Mouse (Mus musculus) limb, embryonic 11.5 days (tissue): ENCODE results near the gene Naa15. TPM values are rescaled to one million over a fixed set of nuclear protein-coding genes. Genes with fewer than 3 reads are reported as not detected.

Source experiments
- ATAC-seq: fragments of 200-750 bp; cut with Nextera tagmentation; 2 replicates; pipeline ENCODE4 v1.8.0; 2017; ENCODE audit warnings: low read depth; ENCODE audit not compliant: insufficient number of reproducible peaks, low FRiP score, low TSS enrichment
- DNase-seq: peaks from one replicate; pipeline ENCODE4 v3.0.0-alpha.2; 2015; ENCODE audit warnings: low spot score
- H3K27ac ChIP-seq: fragments of 300-500 bp; sonication (generic); replicated peaks from 2 replicates; pipeline ENCODE4 v1.5.1; 2014; ENCODE audit warnings: low read depth, mild to moderate bottlenecking, low read length
- H3K27me3 ChIP-seq: fragments of 300-500 bp; sonication (generic); 2 replicates; pipeline ENCODE4 v1.6.1; 2014; ENCODE audit warnings: mild to moderate bottlenecking, low read length, mixed read lengths; ENCODE audit not compliant: control insufficient read depth, insufficient read depth
- H3K36me3 ChIP-seq: fragments of 300-500 bp; sonication (generic); 2 replicates; pipeline ENCODE4 v1.6.1; 2014; ENCODE audit warnings: mild to moderate bottlenecking, low read length, moderate library complexity, mixed read lengths; ENCODE audit not compliant: control insufficient read depth, insufficient read depth
- H3K4me1 ChIP-seq: fragments of 300-500 bp; sonication (generic); 2 replicates; pipeline ENCODE4 v1.6.1; 2014; ENCODE audit warnings: low read length, mixed read lengths; ENCODE audit not compliant: control insufficient read depth, insufficient read depth
- H3K4me2 ChIP-seq: fragments of 300-500 bp; sonication (generic); 2 replicates; pipeline ENCODE4 v1.6.1; 2014; ENCODE audit warnings: low read depth, mild to moderate bottlenecking, moderate library complexity; ENCODE audit not compliant: severe bottlenecking
- H3K4me3 ChIP-seq: fragments of 300-500 bp; sonication (generic); 2 replicates; pipeline ENCODE4 v1.5.1; 2014; ENCODE audit warnings: low read depth, low read length
- H3K9ac ChIP-seq: fragments of 300-500 bp; sonication (generic); 2 replicates; pipeline ENCODE4 v1.6.1; 2014; ENCODE audit warnings: mild to moderate bottlenecking, low read length
- H3K9me3 ChIP-seq: fragments of 300-500 bp; sonication (generic); 2 replicates; pipeline ENCODE4 v1.6.1; 2016; ENCODE audit warnings: low read length; ENCODE audit not compliant: control insufficient read depth
- WGBS: fragments of 180-500 bp; shearing (Covaris S2); extraction: QIAGEN DNeasy Blood & Tissue Kit; methylation state at CpG from one replicate; pipeline ENCODE4 v1.1.7; 2014; 5-methylcytosine and 5-hydroxymethylcytosine counted together
- polyA plus RNA-seq: library from polyadenylated mRNA; unstranded; fragments of >200 nt; fragmentation: Nextera tagmentation; extraction: Ambion mirVana; gene quantifications from 2 replicates; pipeline ENCODE4 v1.2.1, GENCODE M21; 2014

Naa15 gene
- polyA plus RNA-seq, 1 experiment from 2014 or later: 52.0 TPM

DNA sequence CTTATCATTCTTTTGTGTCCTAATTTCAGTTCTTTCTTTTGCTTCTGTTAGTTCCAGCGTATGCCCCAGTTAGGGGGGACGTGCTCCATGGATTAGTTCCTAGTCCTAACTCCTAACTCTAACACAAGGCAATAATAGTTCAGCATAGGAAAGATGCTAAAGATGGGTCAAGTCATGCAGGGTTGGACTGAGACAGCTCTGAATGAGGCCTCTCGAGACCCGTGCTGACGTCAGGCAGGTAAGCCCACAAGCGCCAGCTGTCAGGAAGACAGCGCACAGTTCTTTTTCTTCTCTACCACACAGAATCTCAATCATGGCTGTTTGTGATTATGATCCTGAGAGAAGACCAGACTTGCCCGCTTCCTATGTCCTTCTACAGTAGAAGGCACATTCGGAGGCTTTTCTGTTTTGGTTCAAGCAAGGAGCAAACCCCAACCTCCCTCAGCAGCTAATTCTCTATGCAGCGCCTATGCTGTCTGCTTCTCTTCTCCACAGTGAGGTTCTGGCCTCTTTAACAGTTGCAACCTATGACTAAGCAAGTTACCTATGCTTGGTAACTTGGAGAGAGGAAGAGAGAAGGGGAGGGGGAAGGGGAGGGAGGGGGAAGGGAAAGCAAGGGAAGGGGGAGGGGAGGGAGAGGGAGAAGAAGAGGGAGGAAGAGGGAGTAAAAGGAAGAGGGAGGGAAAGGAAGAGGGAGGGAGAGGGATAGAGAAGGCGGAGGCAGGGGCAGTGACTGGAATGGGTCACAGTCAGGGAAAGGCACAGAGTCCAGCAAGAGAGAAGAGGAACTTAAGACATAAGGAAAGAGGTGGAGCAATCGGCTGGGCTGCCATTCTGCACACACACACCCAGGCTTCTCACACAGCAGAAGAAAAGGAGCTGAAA, 103.2 kb downstream of the Naa15 start:
- Histone ChIP-seq H3K9ac (no peak overlapping the region), H3K27ac (no peak overlapping the region), H3K4me1 (peaks cover 7% of the 10 kb centered on the region; the same call in 1 of the 2 replicates), H3K27me3 (no peaks in the 10 kb centered on the region), H3K36me3 (peaks cover 3% of the 10 kb centered on the region), H3K4me3 (no peak overlapping the region), H3K9me3 (no peaks in the 10 kb centered on the region), H3K4me2 (no peak overlapping the region)
- WGBS: 78% methylated on average over 12 of the region's 12 CpGs
- ATAC-seq (no peak), DNase-seq (no peak)

- Histone ChIP-seq H3K36me3 (peaks cover 3% of the 10 kb centered on the region), H3K27me3 (no peaks in the 10 kb centered on the region), H3K4me3 (no peak overlapping the region), H3K9me3 (no peaks in the 10 kb centered on the region), H3K4me1 (peaks cover 7% of the 10 kb centered on the region; the same call in 1 of the 2 replicates), H3K9ac (no peak overlapping the region), H3K4me2 (no peak overlapping the region), H3K27ac (no peak overlapping the region)
- 64% methylated on average over 8 of the region's 8 CpGs for WGBS
- DNase-seq: no peak
- no peak for ATAC-seq
Observed at GRCm38 (mm10) chr3:51518763-51519121, 103.8 kb downstream of the Naa15 start.

DNA sequence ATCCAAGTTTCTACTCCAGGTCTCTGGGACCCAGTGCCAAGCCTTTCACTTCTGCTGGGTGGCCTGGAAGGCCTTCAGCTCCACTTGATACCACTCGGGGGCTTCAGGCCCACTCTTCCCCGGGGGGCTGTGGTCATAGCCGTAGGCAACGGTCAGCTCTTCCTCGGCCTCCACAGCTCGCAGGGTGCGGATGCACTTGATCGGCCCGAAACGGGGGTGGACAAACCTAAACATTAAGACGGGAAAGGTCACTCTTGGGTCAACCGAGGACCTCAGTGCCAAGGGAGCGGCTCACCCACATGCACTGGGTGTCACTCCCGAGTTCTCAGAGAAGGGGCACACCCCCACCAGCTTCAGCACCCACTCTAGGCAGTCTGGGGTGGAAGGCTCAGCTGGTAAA, 106.3 kb downstream of the Naa15 start:
- DNase-seq: no peak
- no peak for ATAC-seq
- Histone ChIP-seq H3K9me3 (no peaks in the 10 kb centered on the region), H3K27me3 (no peaks in the 10 kb centered on the region), H3K4me1 (peaks cover 7% of the 10 kb centered on the region; the same call in 1 of the 2 replicates), H3K27ac (no peak overlapping the region), H3K4me3 (no peak overlapping the region), H3K36me3 (peaks cover 3% of the 10 kb centered on the region), H3K4me2 (no peak overlapping the region), H3K9ac (no peak overlapping the region)
- 92% methylated on average over 14 of the region's 14 CpGs for WGBS

GRCm38 (mm10) chr3:51525186-51525785, 110.3 kb downstream of the Naa15 start:
- 85% methylated on average over 16 of the region's 16 CpGs for WGBS

More at GRCm38 (mm10) chr3:51525186-51525785, 110.3 kb downstream of the Naa15 start:
- no peak overlapping the region for H3K9ac ChIP-seq
- DNase-seq (no peak), ATAC-seq (no peak)
- no peak overlapping the region for H3K4me2 ChIP-seq
- peaks cover 5% of the 10 kb centered on the region for H3K36me3 ChIP-seq
- no peaks in the 10 kb centered on the region for H3K27me3 ChIP-seq
- no peak overlapping the region for H3K4me3 ChIP-seq
- H3K9me3 ChIP-seq: no peaks in the 10 kb centered on the region
- no peaks in the 10 kb centered on the region for H3K4me1 ChIP-seq
- H3K27ac ChIP-seq: no peak overlapping the region

Other genes with a start within 250 kb of the Naa15 start
- 14.0 and 14.1 TPM in 2 replicates for gene Noct, start 190.7 kb upstream of the Naa15 start, polyA plus RNA-seq
- gene Elf2, start 74.5 kb upstream of the Naa15 start, polyA plus RNA-seq: 47.9 and 54.0 TPM in 2 replicates
- gene Mgarp, start 18.4 kb upstream of the Naa15 start, polyA plus RNA-seq: 2.4 and 5.0 TPM in 2 replicates
- 663 and 706 TPM in 2 replicates for gene Ndufc1, start 6.2 kb upstream of the Naa15 start, polyA plus RNA-seq
- 15.0 and 16.9 TPM in 2 replicates for gene Rab33b, start 68.8 kb downstream of the Naa15 start, polyA plus RNA-seq
- 4.7 and 4.9 TPM in 2 replicates for gene Setd7, start 145.7 kb downstream of the Naa15 start, polyA plus RNA-seq
- gene Mgst2, start 245.2 kb downstream of the Naa15 start, polyA plus RNA-seq: 0.64 and 0.77 TPM in 2 replicates